Mouse (Mus musculus) neural tube, embryonic 14.5 days (tissue): ENCODE data around the gene Lin37. TPM values are rescaled to one million over a fixed set of nuclear protein-coding genes. Genes with fewer than 3 reads are reported as not detected.
A peak's percentile ranks its signal among the peaks of the same experiment; 100 is the strongest.

ENCODE experiments used
- ATAC-seq: fragments of 200-750 bp; cut with Nextera tagmentation; 2 replicates; pipeline ENCODE4 v1.8.0; 2017; ENCODE audit warnings: low read depth, mild to moderate bottlenecking, moderate TSS enrichment, moderate library complexity
- H3K27ac ChIP-seq: fragments of 300-500 bp; sonication (generic); 2 replicates; pipeline ENCODE4 v1.5.1; 2014; ENCODE audit warnings: low read depth, mild to moderate bottlenecking, control low read depth, low read length, moderate library complexity, mixed read lengths
- H3K27me3 ChIP-seq: fragments of 300-500 bp; sonication (generic); 2 replicates; pipeline ENCODE4 v1.6.1; 2014; ENCODE audit warnings: low read length; ENCODE audit not compliant: control insufficient read depth, insufficient read depth
- H3K36me3 ChIP-seq: fragments of 300-500 bp; sonication (generic); 2 replicates; pipeline ENCODE4 v1.6.1; 2014; ENCODE audit warnings: low read length, mixed read lengths; ENCODE audit not compliant: control insufficient read depth, insufficient read depth
- H3K4me1 ChIP-seq: fragments of 300-500 bp; sonication (generic); 2 replicates; pipeline ENCODE4 v1.6.1; 2014; ENCODE audit warnings: low read length; ENCODE audit not compliant: control insufficient read depth, insufficient read depth
- H3K4me2 ChIP-seq: fragments of 300-500 bp; sonication (generic); 2 replicates; pipeline ENCODE4 v1.6.1; 2014; ENCODE audit warnings: mild to moderate bottlenecking, low read depth, low read length, control low read depth
- H3K4me3 ChIP-seq: fragments of 300-500 bp; sonication (generic); 2 replicates; pipeline ENCODE4 v1.5.1; 2014; ENCODE audit warnings: low read depth, low read length, control low read depth, mixed read lengths
- H3K9ac ChIP-seq: fragments of 300-500 bp; sonication (generic); replicated peaks from 2 replicates; pipeline ENCODE4 v1.6.1; 2014; ENCODE audit warnings: low read depth, mild to moderate bottlenecking, control low read depth, low read length, mixed read lengths
- H3K9me3 ChIP-seq: fragments of 300-500 bp; sonication (generic); 2 replicates; pipeline ENCODE4 v1.6.1; 2016; ENCODE audit warnings: low read length; ENCODE audit not compliant: control insufficient read depth
- WGBS: fragments of 180-500 bp; shearing (Covaris S2); extraction: QIAGEN DNeasy Blood & Tissue Kit; methylation state at CpG from one replicate; pipeline ENCODE4 v1.1.7; 2014; 5-methylcytosine and 5-hydroxymethylcytosine counted together
- polyA plus RNA-seq: library from polyadenylated mRNA; unstranded; fragments of >200 nt; fragmentation: Nextera tagmentation; extraction: Ambion mirVana; gene quantifications from 2 replicates; pipeline ENCODE4 v1.2.1, GENCODE M21; 2014

The Lin37 gene
- polyA plus RNA-seq, result 55.4 and 57.4 TPM in 2 replicates

- Histone ChIP-seq H3K9ac (peak within 1 kb of the TSS; percentile 62), H3K9me3 (no peaks in the 10 kb centered on the region), H3K27me3 (no peaks in the 10 kb centered on the region), H3K4me3 (peak within 1 kb of the TSS; percentile 52), H3K36me3 (peaks cover 23% of the 10 kb centered on the region; the same call in 1 of the 2 replicates), H3K27ac (peak within 1 kb of the TSS; percentile 18; the same call in 1 of the 2 replicates), H3K4me2 (peak within 1 kb of the TSS; percentile 87), H3K4me1 (peaks cover 12% of the 10 kb centered on the region)
- WGBS, result under 1% methylated on average over 20 of the region's 20 CpGs
- peak; percentile 89 for ATAC-seq
Measured at GRCm38 (mm10) chr7:30559443-30559954, at the start of gene Lin37. Gene Lin37, minus strand, starts transcription at chr7:30559838.

- no peaks in the 10 kb centered on the region for H3K9me3 ChIP-seq
- ATAC-seq, result no peak
- no peak overlapping the region for H3K4me2 ChIP-seq
- no peak overlapping the region for H3K27ac ChIP-seq
- H3K27me3 ChIP-seq, result no peaks in the 10 kb centered on the region
- H3K4me1 ChIP-seq, result no peaks in the 10 kb centered on the region
- WGBS, result 48% methylated on average over 16 of the region's 16 CpGs
- H3K36me3 ChIP-seq, result no peaks in the 10 kb centered on the region
- H3K4me3 ChIP-seq, result no peak overlapping the region
- H3K9ac ChIP-seq, result no peak overlapping the region
Measured at GRCm38 (mm10) chr7:30608476-30608875, 48.8 kb upstream of the Lin37 start.

GRCm38 (mm10) chr7:30607706-30608309 lies 48.2 kb upstream of the Lin37 start:
- 26% methylated on average over 8 of the region's 8 CpGs for WGBS
- no peaks in the 10 kb centered on the region for H3K27me3 ChIP-seq
- H3K9ac ChIP-seq, result no peak overlapping the region
- no peak; the same call in 1 of the 2 replicates for ATAC-seq
- H3K9me3 ChIP-seq, result no peaks in the 10 kb centered on the region
- H3K4me3 ChIP-seq, result no peak overlapping the region
- no peaks in the 10 kb centered on the region for H3K36me3 ChIP-seq
- H3K4me2 ChIP-seq, result no peak overlapping the region
- no peak overlapping the region for H3K27ac ChIP-seq
- H3K4me1 ChIP-seq, result no peaks in the 10 kb centered on the region

- no peaks in the 10 kb centered on the region for H3K27me3 ChIP-seq
- H3K9me3 ChIP-seq, result no peaks in the 10 kb centered on the region
- no peaks in the 10 kb centered on the region for H3K36me3 ChIP-seq
- no peak overlapping the region for H3K9ac ChIP-seq
- no peak for ATAC-seq
- WGBS, result 93% methylated on average over 8 of the region's 8 CpGs
- 0 out of 2 replicates have a peak, but pooled peaks cover 3% of the 10 kb centered on the region for H3K4me1 ChIP-seq
- no peak overlapping the region for H3K4me2 ChIP-seq
- H3K4me3 ChIP-seq, result no peak overlapping the region
- H3K27ac ChIP-seq, result no peak overlapping the region
Measured at GRCm38 (mm10) chr7:30604944-30605343, 45.3 kb upstream of the Lin37 start.

- WGBS, result 67% methylated on average over 8 of the region's 8 CpGs
- Histone ChIP-seq H3K36me3 (no peaks in the 10 kb centered on the region), H3K4me2 (no peak overlapping the region), H3K9me3 (no peaks in the 10 kb centered on the region), H3K4me1 (0 out of 2 replicates have a peak, but pooled peaks cover 3% of the 10 kb centered on the region), H3K4me3 (no peak overlapping the region), H3K27ac (no peak overlapping the region), H3K27me3 (no peaks in the 10 kb centered on the region), H3K9ac (no peak overlapping the region)
- no peak for ATAC-seq
Measured at GRCm38 (mm10) chr7:30604424-30604823, 44.8 kb upstream of the Lin37 start.

- 69% methylated on average over 3 of the region's 3 CpGs for WGBS
- no peak for ATAC-seq
- H3K36me3 ChIP-seq, result no peaks in the 10 kb centered on the region
Measured at GRCm38 (mm10) chr7:30602583-30602982, 42.9 kb upstream of the Lin37 start.

GRCm38 (mm10) chr7:30600651-30601050 lies 41.0 kb upstream of the Lin37 start:
- H3K27ac ChIP-seq, result peak overlapping the region; percentile 44; the same call in 1 of the 2 replicates
- 0 out of 2 replicates have a peak, but pooled peaks have one; percentile 1 for ATAC-seq
- no peaks in the 10 kb centered on the region for H3K36me3 ChIP-seq
- no peaks in the 10 kb centered on the region for H3K27me3 ChIP-seq
- peak overlapping the region; percentile 28; the same call in 1 of the 2 replicates for H3K9ac ChIP-seq
- H3K4me3 ChIP-seq, result no peak overlapping the region
- 74% methylated on average over 7 of the region's 7 CpGs for WGBS
- H3K9me3 ChIP-seq, result no peaks in the 10 kb centered on the region
- H3K4me2 ChIP-seq, result peak overlapping the region; percentile 37; the same call in 1 of the 2 replicates
- H3K4me1 ChIP-seq, result 0 out of 2 replicates have a peak, but pooled peaks cover 3% of the 10 kb centered on the region

More at GRCm38 (mm10) chr7:30602583-30602982, 42.9 kb upstream of the Lin37 start:
- H3K9ac ChIP-seq, result no peak overlapping the region
- H3K27me3 ChIP-seq, result no peaks in the 10 kb centered on the region
- no peak overlapping the region for H3K27ac ChIP-seq
- no peaks in the 10 kb centered on the region for H3K9me3 ChIP-seq
- H3K4me1 ChIP-seq, result 0 out of 2 replicates have a peak, but pooled peaks cover 3% of the 10 kb centered on the region
- no peak overlapping the region for H3K4me3 ChIP-seq
- no peak overlapping the region for H3K4me2 ChIP-seq

- Histone ChIP-seq H3K4me3 (no peak overlapping the region), H3K4me2 (peak overlapping the region; percentile 37; the same call in 1 of the 2 replicates), H3K4me1 (0 out of 2 replicates have a peak, but pooled peaks cover 3% of the 10 kb centered on the region), H3K27me3 (no peaks in the 10 kb centered on the region), H3K27ac (peak overlapping the region; percentile 44; the same call in 1 of the 2 replicates), H3K9me3 (no peaks in the 10 kb centered on the region), H3K9ac (0 out of 2 replicates have a peak overlapping the region, but pooled peaks have one; percentile 28), H3K36me3 (no peaks in the 10 kb centered on the region)
- WGBS, result 3% methylated on average over 16 of the region's 16 CpGs
- peak; percentile 99 for ATAC-seq
Measured at GRCm38 (mm10) chr7:30599933-30600353, 40.3 kb upstream of the Lin37 start.

- H3K4me1 ChIP-seq, result 0 out of 2 replicates have a peak, but pooled peaks cover 3% of the 10 kb centered on the region
- H3K9ac ChIP-seq, result 0 out of 2 replicates have a peak within 1 kb of the TSS, but pooled peaks have one; percentile 28
- H3K4me2 ChIP-seq, result peak within 1 kb of the TSS; percentile 37; the same call in 1 of the 2 replicates
- ATAC-seq, result no peak
- no peaks in the 10 kb centered on the region for H3K27me3 ChIP-seq
- no peak within 1 kb of the TSS for H3K4me3 ChIP-seq
- H3K9me3 ChIP-seq, result no peaks in the 10 kb centered on the region
- no peak within 1 kb of the TSS for H3K27ac ChIP-seq
- H3K36me3 ChIP-seq, result no peaks in the 10 kb centered on the region
- 94% methylated on average over 12 of the region's 12 CpGs for WGBS
Measured at GRCm38 (mm10) chr7:30598786-30599185, 39.1 kb upstream of the Lin37 start, which contains the start of gene Zbtb32. Gene Zbtb32, minus strand, starts transcription at chr7:30598909.
